Mouse (Mus musculus): Measurements from ENCODE around the gene Cmtm8. TPM values are rescaled to one million over a fixed set of nuclear protein-coding genes. Genes with fewer than 3 reads are reported as not detected.

Gene Cmtm8
- polyA plus RNA-seq, 1 experiment from 2014 or later, result 23.4 TPM

Other genes with a start within 250 kb of the Cmtm8 start
- 44.8 and 53.3 TPM in 2 replicates for gene Cnot10, start 204.0 kb downstream of the Cmtm8 start, polyA plus RNA-seq (2016; fragmentation: Nextera tagmentation; extraction: Ambion mirVana)
- 71.3 and 83.9 TPM in 2 replicates for gene Dync1li1, start 155.4 kb downstream of the Cmtm8 start, polyA plus RNA-seq (2016; fragmentation: Nextera tagmentation; extraction: Ambion mirVana)
- gene Cmtm6, start 113.0 kb downstream of the Cmtm8 start, polyA plus RNA-seq (2016; fragmentation: Nextera tagmentation; extraction: Ambion mirVana), result 39.4 and 47.3 TPM in 2 replicates
- 143 and 145 TPM in 2 replicates for gene Cmtm7, start 62.3 kb downstream of the Cmtm8 start, polyA plus RNA-seq (2016; fragmentation: Nextera tagmentation; extraction: Ambion mirVana)
- gene Gpd1l, start 89.8 kb upstream of the Cmtm8 start, polyA plus RNA-seq (2016; fragmentation: Nextera tagmentation; extraction: Ambion mirVana), result 18.7 and 23.1 TPM in 2 replicates
- 1.2 and 1.7 TPM in 2 replicates for gene Osbpl10, start 134.4 kb upstream of the Cmtm8 start, polyA plus RNA-seq (2016; fragmentation: Nextera tagmentation; extraction: Ambion mirVana)
- 177 and 217 TPM in 2 replicates for gene Rps27rt, start 138.6 kb upstream of the Cmtm8 start, polyA plus RNA-seq (2016; fragmentation: Nextera tagmentation; extraction: Ambion mirVana)

All from heart, embryonic 10.5 days (tissue).